Mouse (Mus musculus): ENCODE data around the gene Acot7. TPM values are rescaled to one million over a fixed set of nuclear protein-coding genes. Genes with fewer than 3 reads are reported as not detected.

The Acot7 gene
- polyA plus RNA-seq, 1 experiment, result 167 TPM

DNA sequence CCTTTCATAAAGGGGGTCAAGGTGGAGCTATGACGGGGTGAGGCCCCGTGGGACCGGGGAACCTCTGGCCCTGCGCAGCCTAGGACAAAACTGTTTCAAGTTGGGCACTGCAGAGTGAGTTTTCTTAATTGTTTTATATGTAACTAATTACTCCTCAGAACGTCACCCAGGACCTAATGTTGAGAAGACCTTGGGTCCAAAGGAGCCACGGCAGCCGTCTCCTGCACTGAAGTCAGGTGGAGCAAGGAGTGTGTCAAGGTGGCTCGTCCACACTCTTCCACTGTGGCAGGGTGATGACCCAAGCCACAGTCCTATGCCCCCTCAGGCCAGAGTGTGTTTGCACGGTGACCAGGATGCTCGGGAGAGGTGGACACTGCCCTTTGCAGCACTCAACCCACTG is 125.2 kb downstream of the Acot7 start:
- H3K4me3 ChIP-seq, result no peak overlapping the region
- no peaks in the 10 kb centered on the region for H3K27me3 ChIP-seq (ENCODE audit: control insufficient read depth, insufficient read depth, insufficient read length)
- H3K36me3 ChIP-seq (ENCODE audit: control insufficient read depth, insufficient read depth), result no peaks in the 10 kb centered on the region
- no peak overlapping the region for H3K4me2 ChIP-seq (ENCODE audit: low read depth)
- H3ac ChIP-seq (ENCODE audit: control insufficient read depth, insufficient read length), result no peak overlapping the region
- TF ChIP-seq MYOD1 (IDR thresholded peaks at IDR 0.05; ENCODE audit: control insufficient read depth in 1 of 3, insufficient read length in 2 of 3, low read depth in 2 of 3) (no peak), MYOG (IDR thresholded peaks at IDR 0.05; ENCODE audit: control insufficient read depth in 1 of 3, insufficient read depth in 1 of 3, insufficient read length in 2 of 3, low read depth in 2 of 3) (no peak), MAX (IDR thresholded peaks at IDR 0.05; ENCODE audit: low read depth) (no peak), TCF3 (IDR thresholded peaks at IDR 0.05; ENCODE audit: insufficient read length, low read depth) (no peak), REST (IDR thresholded peaks at IDR 0.05; ENCODE audit: insufficient read depth, insufficient read length) (no peak), POLR2AphosphoS2 (IDR thresholded peaks at IDR 0.05; ENCODE audit: insufficient read length, low read depth) (no peak), E2F4 (IDR thresholded peaks at IDR 0.05; ENCODE audit: insufficient read depth) (no peak), TCF12 (IDR thresholded peaks at IDR 0.05; ENCODE audit: insufficient read depth, poor library complexity, severe bottlenecking) (no peak)
- H3K79me2 ChIP-seq (ENCODE audit: control insufficient read depth, insufficient read depth), result peaks cover 5% of the 10 kb centered on the region

DNA sequence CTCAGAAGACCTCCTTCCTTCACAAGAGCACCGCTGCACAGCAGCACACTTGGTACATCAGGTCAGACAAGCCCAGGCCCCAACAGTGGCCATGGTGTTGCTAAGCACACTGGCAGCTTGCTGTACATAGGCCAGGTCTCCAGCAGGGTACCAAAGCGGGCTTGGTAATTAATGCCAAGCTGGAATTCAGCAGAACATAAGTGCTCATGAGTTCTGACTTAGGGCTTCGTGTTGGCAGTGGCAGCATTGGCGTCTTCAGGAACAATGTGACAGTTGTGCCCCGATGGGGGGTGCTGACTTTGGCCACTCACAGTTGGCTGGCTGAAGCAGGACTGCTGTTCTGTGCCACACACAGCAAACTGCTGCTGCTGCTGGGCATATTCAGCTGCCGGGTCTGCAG is 126.8 kb downstream of the Acot7 start:
- Histone ChIP-seq H3ac (ENCODE audit: control insufficient read depth, insufficient read length) (no peak overlapping the region), H3K27me3 (ENCODE audit: control insufficient read depth, insufficient read depth, insufficient read length) (no peaks in the 10 kb centered on the region), H3K4me2 (ENCODE audit: low read depth) (no peak overlapping the region), H3K36me3 (ENCODE audit: control insufficient read depth, insufficient read depth) (no peaks in the 10 kb centered on the region), H3K79me2 (ENCODE audit: control insufficient read depth, insufficient read depth) (no peaks in the 10 kb centered on the region), H3K4me3 (no peak overlapping the region)
- TF ChIP-seq MAX (IDR thresholded peaks at IDR 0.05; ENCODE audit: low read depth) (no peak), MYOD1 (IDR thresholded peaks at IDR 0.05; ENCODE audit: control insufficient read depth in 1 of 3, insufficient read length in 2 of 3, low read depth in 2 of 3) (no peak), SRF (IDR thresholded peaks at IDR 0.05; ENCODE audit: control insufficient read depth, insufficient read length, low read depth) (no peak), REST (IDR thresholded peaks at IDR 0.05; ENCODE audit: insufficient read depth, insufficient read length) (no peak), POLR2AphosphoS2 (IDR thresholded peaks at IDR 0.05; ENCODE audit: insufficient read length, low read depth) (no peak), MYOG (IDR thresholded peaks at IDR 0.05; ENCODE audit: control insufficient read depth in 1 of 3, insufficient read depth in 1 of 3, insufficient read length in 2 of 3, low read depth in 2 of 3) (no peak), TCF12 (IDR thresholded peaks at IDR 0.05; ENCODE audit: insufficient read depth, poor library complexity, severe bottlenecking) (no peak), POLR2A (IDR thresholded peaks at IDR 0.05; ENCODE audit: insufficient read length, low read depth) (no peak), E2F4 (IDR thresholded peaks at IDR 0.05; ENCODE audit: insufficient read depth) (no peak), CEBPB (IDR thresholded peaks at IDR 0.05; ENCODE audit: insufficient read depth, poor library complexity, severe bottlenecking) (no peak), USF1 (IDR thresholded peaks at IDR 0.05; ENCODE audit: low read depth) (no peak), TCF3 (IDR thresholded peaks at IDR 0.05; ENCODE audit: insufficient read length, low read depth) (no peak)

DNA sequence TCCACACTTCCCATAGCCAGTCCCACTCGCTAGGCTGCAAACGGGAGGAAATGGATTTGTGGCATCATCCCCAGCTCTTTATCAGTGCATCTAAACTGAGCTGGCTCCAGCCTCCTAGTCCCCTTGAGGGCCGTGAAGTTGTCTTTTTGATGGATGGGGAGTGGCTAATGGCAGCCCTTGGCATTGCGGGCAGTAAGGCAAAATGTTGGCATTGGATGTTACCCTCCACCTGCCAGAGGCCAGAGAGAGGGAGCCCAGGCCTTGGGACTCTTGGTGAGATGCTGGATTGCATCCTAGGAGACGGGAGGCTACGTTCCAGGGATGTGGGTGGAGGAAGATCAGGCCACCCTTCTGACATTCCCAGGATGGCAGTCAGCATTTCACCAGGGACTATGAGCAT is 128.1 kb downstream of the Acot7 start:
- Histone ChIP-seq H3ac (ENCODE audit: control insufficient read depth, insufficient read length) (no peak overlapping the region), H3K4me3 (no peak overlapping the region), H3K79me2 (ENCODE audit: control insufficient read depth, insufficient read depth) (no peaks in the 10 kb centered on the region), H3K4me2 (ENCODE audit: low read depth) (no peak overlapping the region), H3K27me3 (ENCODE audit: control insufficient read depth, insufficient read depth, insufficient read length) (no peaks in the 10 kb centered on the region), H3K36me3 (ENCODE audit: control insufficient read depth, insufficient read depth) (no peaks in the 10 kb centered on the region)
- no peak for TF ChIP-seq CEBPB (IDR thresholded peaks at IDR 0.05; ENCODE audit: insufficient read depth, poor library complexity, severe bottlenecking)
- TF ChIP-seq SRF (IDR thresholded peaks at IDR 0.05; ENCODE audit: control insufficient read depth, insufficient read length, low read depth), result no peak
- TF ChIP-seq MAX (IDR thresholded peaks at IDR 0.05; ENCODE audit: low read depth), result no peak
- no peak for TF ChIP-seq POLR2AphosphoS2 (IDR thresholded peaks at IDR 0.05; ENCODE audit: insufficient read length, low read depth)
- TF ChIP-seq REST (IDR thresholded peaks at IDR 0.05; ENCODE audit: insufficient read depth, insufficient read length), result no peak
- no peak for TF ChIP-seq TCF3 (IDR thresholded peaks at IDR 0.05; ENCODE audit: insufficient read length, low read depth)
- TF ChIP-seq MYOD1 (IDR thresholded peaks at IDR 0.05; ENCODE audit: control insufficient read depth in 1 of 3, insufficient read length in 2 of 3, low read depth in 2 of 3), result no peak
- no peak for TF ChIP-seq MYOG (IDR thresholded peaks at IDR 0.05; ENCODE audit: control insufficient read depth in 1 of 3, insufficient read depth in 1 of 3, insufficient read length in 2 of 3, low read depth in 2 of 3)

DNA sequence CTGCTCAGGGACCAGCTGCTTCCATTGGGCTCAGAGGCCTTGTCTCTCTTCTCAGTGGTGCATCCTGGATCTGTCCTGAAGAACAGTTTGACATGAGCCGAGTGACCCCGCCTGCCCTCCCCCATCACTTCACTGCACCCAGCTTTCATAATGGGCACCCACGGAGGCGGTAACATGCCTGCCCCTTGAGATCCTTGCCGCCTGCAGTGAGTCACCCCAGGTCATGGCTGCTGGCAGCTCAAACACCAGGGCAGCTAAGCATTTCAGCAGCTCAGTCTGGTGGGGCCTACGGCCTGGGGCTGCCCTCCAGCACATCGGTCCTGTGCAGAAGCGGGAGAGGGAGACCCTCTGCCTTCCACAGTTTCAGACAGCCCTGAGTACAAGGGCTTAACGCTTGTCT is 129.6 kb downstream of the Acot7 start:
- no peak for TF ChIP-seq SRF (IDR thresholded peaks at IDR 0.05; ENCODE audit: control insufficient read depth, insufficient read length, low read depth)
- TF ChIP-seq CEBPB (IDR thresholded peaks at IDR 0.05; ENCODE audit: insufficient read depth, poor library complexity, severe bottlenecking), result no peak
- TF ChIP-seq MYOD1 (IDR thresholded peaks at IDR 0.05; ENCODE audit: control insufficient read depth in 1 of 3, insufficient read length in 2 of 3, low read depth in 2 of 3), result no peak
- H3K4me2 ChIP-seq (ENCODE audit: low read depth), result no peak overlapping the region
- no peaks in the 10 kb centered on the region for H3K27me3 ChIP-seq (ENCODE audit: control insufficient read depth, insufficient read depth, insufficient read length)
- H3K79me2 ChIP-seq (ENCODE audit: control insufficient read depth, insufficient read depth), result no peaks in the 10 kb centered on the region
- no peaks in the 10 kb centered on the region for H3K36me3 ChIP-seq (ENCODE audit: control insufficient read depth, insufficient read depth)
- no peak overlapping the region for H3ac ChIP-seq (ENCODE audit: control insufficient read depth, insufficient read length)
- no peak overlapping the region for H3K4me3 ChIP-seq

DNA sequence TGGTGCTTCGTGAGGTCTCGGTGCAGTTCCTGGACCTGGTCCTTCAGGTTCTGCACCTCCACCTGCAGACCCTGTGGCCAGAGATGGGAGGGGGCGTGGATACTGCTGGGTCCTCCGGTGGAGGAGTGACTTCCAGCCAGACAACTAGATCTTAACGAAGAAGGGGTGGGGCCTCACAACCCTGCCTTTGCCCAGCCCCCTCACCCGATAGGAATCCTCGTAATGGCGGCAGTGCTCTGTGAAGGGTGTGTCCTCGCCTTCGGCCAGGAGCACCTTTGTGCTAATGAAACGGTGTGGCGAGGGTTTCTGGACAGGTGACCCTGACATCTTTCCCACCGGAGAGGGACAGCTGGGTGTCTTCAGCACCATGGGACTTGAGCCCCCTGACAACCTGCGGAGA is 134.3 kb downstream of the Acot7 start:
- no peaks in the 10 kb centered on the region for H3K79me2 ChIP-seq (ENCODE audit: control insufficient read depth, insufficient read depth)
- H3K36me3 ChIP-seq (ENCODE audit: control insufficient read depth, insufficient read depth), result no peaks in the 10 kb centered on the region
- no peak overlapping the region for H3K4me2 ChIP-seq (ENCODE audit: low read depth)
- H3K27me3 ChIP-seq (ENCODE audit: control insufficient read depth, insufficient read depth, insufficient read length), result peaks cover 22% of the 10 kb centered on the region
- no peak overlapping the region for H3ac ChIP-seq (ENCODE audit: control insufficient read depth, insufficient read length)
- TF ChIP-seq POLR2AphosphoS2 (IDR thresholded peaks at IDR 0.05; ENCODE audit: insufficient read length, low read depth), result no peak
- no peak for TF ChIP-seq TCF12 (IDR thresholded peaks at IDR 0.05; ENCODE audit: insufficient read depth, poor library complexity, severe bottlenecking)
- TF ChIP-seq REST (IDR thresholded peaks at IDR 0.05; ENCODE audit: insufficient read depth, insufficient read length), result no peak
- TF ChIP-seq SRF (IDR thresholded peaks at IDR 0.05; ENCODE audit: control insufficient read depth, insufficient read length, low read depth), result no peak
- H3K4me3 ChIP-seq, result no peak overlapping the region

All from myocyte (in vitro differentiated cells).